Mouse (Mus musculus) stomach, postnatal 0 days (tissue): Measurements from ENCODE around the gene Glt28d2.

ENCODE experiments used
- CTCF ChIP-seq: IDR thresholded peaks from 2 replicates; pipeline ENCODE4 v1.5.1; 2016; ENCODE audit warnings: antibody characterized with exemption, low read depth, mild to moderate bottlenecking, moderate library complexity
- EP300 ChIP-seq: optimal IDR thresholded peaks from 2 replicates; pipeline ENCODE3; 2016; ENCODE audit warnings: antibody characterized with exemption

DNA sequence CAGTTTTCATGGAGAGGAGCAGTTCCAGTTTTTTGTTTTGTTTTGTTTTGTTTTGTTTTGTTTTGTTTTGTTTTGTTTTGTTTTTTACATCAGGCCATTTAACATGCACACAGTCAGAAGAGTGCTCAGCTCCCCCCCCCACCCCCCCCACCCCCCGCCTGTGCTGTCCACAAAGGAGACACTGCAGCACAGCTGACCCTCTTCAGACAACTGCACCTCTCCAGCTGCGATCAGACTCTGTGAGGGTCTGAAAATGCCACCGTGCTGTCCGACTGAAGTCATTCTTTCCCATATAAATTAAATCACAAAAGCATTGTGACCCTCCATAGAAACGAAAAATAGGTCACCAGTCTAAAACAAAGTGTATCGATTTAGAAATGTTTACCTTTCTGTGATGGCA lies 28.0 kb downstream of the Glt28d2 start:
- TF ChIP-seq CTCF = no peak
- no peak for TF ChIP-seq EP300
